10 mouse cellular contexts compared by ENCODE assay signal in the genomic region with DNA sequence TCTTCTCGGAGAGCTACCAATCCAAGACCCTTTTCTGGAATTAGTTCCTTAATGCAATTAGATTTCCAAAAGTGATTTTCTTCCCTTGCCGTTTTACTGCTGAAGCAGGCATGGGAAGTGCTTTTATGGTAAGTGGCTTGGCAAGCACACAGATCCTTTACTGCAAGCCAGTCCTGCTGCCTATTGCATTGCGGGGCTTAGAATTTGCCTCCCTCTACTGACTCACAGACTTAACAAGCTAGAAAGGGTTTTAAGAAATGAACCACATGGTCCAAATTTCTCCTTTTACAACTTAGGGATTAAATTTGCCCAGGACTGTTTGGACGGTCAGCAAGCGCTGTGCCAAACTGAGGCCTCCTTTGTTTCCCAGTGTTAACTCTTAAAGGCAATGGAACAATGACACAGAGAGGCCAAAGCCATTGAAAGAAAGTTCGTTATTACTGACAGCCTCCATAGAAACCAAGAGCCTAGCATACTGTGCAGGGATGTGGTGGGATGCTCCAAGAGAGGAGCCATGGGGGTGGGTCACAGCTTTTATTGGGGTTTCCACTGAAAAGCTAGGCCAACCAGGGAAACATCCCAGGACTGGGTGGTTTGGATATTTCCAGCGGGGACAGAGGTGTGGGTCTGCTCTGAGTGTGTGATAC.
DNase-seq lines count a peak whose midpoint lies in the region; ATAC-seq and TF ChIP-seq lines count a peak whose summit lies in the region.
"Had no signal": no experiment of that assay in that cellular context is flagged by ENCODE, and none has a peak within 500 bp of the region (broad histone marks: within the 10 kb centered on the region; RNA-seq: fewer than 3 reads in every experiment).

No protein-coding gene starts in this region.

- 0 out of 2 replicates have a peak, but pooled peaks have one; percentile 5 for TF ChIP-seq CTCF in intestine, postnatal 0 days (IDR thresholded peaks at IDR 0.05; ENCODE audit: low read depth)
- TF ChIP-seq CTCF in brain, embryonic 14.5 days (IDR thresholded peaks at IDR 0.05; ENCODE audit: borderline replicate concordance, extremely low read depth, insufficient read depth, insufficient read length), result no peak

- no peaks in the 10 kb centered on the region for H3K9me3 ChIP-seq in intestine, postnatal 0 days (ENCODE audit: control insufficient read depth)
- H3K9me3 ChIP-seq in intestine, embryonic 16.5 days (ENCODE audit: control insufficient read depth, low read length), result no peaks in the 10 kb centered on the region
- H3K9me3 ChIP-seq in hindbrain, embryonic 11.5 days (ENCODE audit: control insufficient read depth, low read length), result no peaks in the 10 kb centered on the region
- no peaks in the 10 kb centered on the region for H3K9me3 ChIP-seq in midbrain, embryonic 14.5 days (ENCODE audit: control insufficient read depth, low read length)
- H3K9me3 ChIP-seq: heart, embryonic 15.5 days had no signal

- peak; percentile 92 for DNase-seq in brain, embryonic 14.5 days (ENCODE audit: low read depth)
- no peak for DNase-seq in hindbrain, embryonic 11.5 days (ENCODE audit: low spot score)
- peak; percentile 68 for DNase-seq in midbrain, embryonic 14.5 days
- DNase-seq in gastrocnemius, postnatal 14 days, result no peak
- DNase-seq in natural killer cell, adult 2 months (ENCODE audit: low spot score in 2 of 2), result no peak
- DNase-seq: cerebellum, postnatal 36 days had no signal

- no peak overlapping the region for H3K9ac ChIP-seq in intestine, postnatal 0 days (ENCODE audit: low read depth, low read length)
- H3K9ac ChIP-seq in intestine, embryonic 16.5 days (ENCODE audit: low read depth, low read length), result no peak overlapping the region
- H3K9ac ChIP-seq in hindbrain, embryonic 11.5 days (ENCODE audit: low read depth, low read length), result no peak overlapping the region
- no peak overlapping the region for H3K9ac ChIP-seq in midbrain, embryonic 14.5 days (replicated peaks; ENCODE audit: low read length)
- H3K9ac ChIP-seq: heart, embryonic 15.5 days had no signal

- intact Hi-C loops in gastrocnemius, postnatal 14 days (cut with DNase I; ENCODE audit: low total_unique reads), result no loop called here

- no peak overlapping the region for H3K4me3 ChIP-seq in intestine, postnatal 0 days (ENCODE audit: low read depth, low read length)
- H3K4me3 ChIP-seq in intestine, embryonic 16.5 days (ENCODE audit: low read length), result no peak overlapping the region
- no peak overlapping the region for H3K4me3 ChIP-seq in hindbrain, embryonic 11.5 days (ENCODE audit: low read depth, low read length)
- no peak overlapping the region for H3K4me3 ChIP-seq in midbrain, embryonic 14.5 days (replicated peaks; ENCODE audit: low read depth, low read length)
- H3K4me3 ChIP-seq: heart, embryonic 15.5 days had no signal

- H3K27ac ChIP-seq in intestine, postnatal 0 days (ENCODE audit: low read depth, low read length), result no peak overlapping the region
- H3K27ac ChIP-seq in intestine, embryonic 16.5 days (ENCODE audit: low read length), result no peak overlapping the region
- peak overlapping the region; percentile 18 for H3K27ac ChIP-seq in hindbrain, embryonic 11.5 days (ENCODE audit: low read depth, low read length)
- H3K27ac ChIP-seq in midbrain, embryonic 14.5 days (replicated peaks; ENCODE audit: low read depth, low read length), result peak overlapping the region; percentile 52; the same call in 1 of the 2 replicates
- H3K27ac ChIP-seq: heart, embryonic 15.5 days had no signal

- no peaks in the 10 kb centered on the region for H3K27me3 ChIP-seq in intestine, postnatal 0 days (replicated peaks; ENCODE audit: control insufficient read depth, insufficient read depth, low read length)
- H3K27me3 ChIP-seq in intestine, embryonic 16.5 days (replicated peaks; ENCODE audit: control insufficient read depth, insufficient read depth, low read length), result no peaks in the 10 kb centered on the region
- no peaks in the 10 kb centered on the region for H3K27me3 ChIP-seq in hindbrain, embryonic 11.5 days (ENCODE audit: control insufficient read depth, insufficient read depth, low read length)
- no peaks in the 10 kb centered on the region; the same call in 1 of the 2 replicates for H3K27me3 ChIP-seq in midbrain, embryonic 14.5 days (ENCODE audit: control insufficient read depth, insufficient read depth, low read length)
- H3K27me3 ChIP-seq: heart, embryonic 15.5 days had no signal

- TF ChIP-seq POLR2A in brain, embryonic 14.5 days (IDR thresholded peaks at IDR 0.05; ENCODE audit: borderline replicate concordance, extremely low read depth, insufficient read depth, insufficient read length, poor library complexity, severe bottlenecking), result no peak

- H3K36me3 ChIP-seq in intestine, postnatal 0 days (ENCODE audit: control insufficient read depth, insufficient read depth), result no peaks in the 10 kb centered on the region
- H3K36me3 ChIP-seq in intestine, embryonic 16.5 days (ENCODE audit: control insufficient read depth, insufficient read depth, low read length), result no peaks in the 10 kb centered on the region
- no peaks in the 10 kb centered on the region for H3K36me3 ChIP-seq in hindbrain, embryonic 11.5 days (ENCODE audit: control insufficient read depth, insufficient read depth, low read length)
- H3K36me3 ChIP-seq in midbrain, embryonic 14.5 days (ENCODE audit: control insufficient read depth, insufficient read depth, low read length), result no peaks in the 10 kb centered on the region
- H3K36me3 ChIP-seq: heart, embryonic 15.5 days had no signal

- no peaks in the 10 kb centered on the region for H3K4me1 ChIP-seq in intestine, postnatal 0 days (replicated peaks; ENCODE audit: control insufficient read depth, insufficient read depth, low read length)
- H3K4me1 ChIP-seq in intestine, embryonic 16.5 days (ENCODE audit: control insufficient read depth, insufficient read depth, low read length), result no peaks in the 10 kb centered on the region; the same call in 1 of the 2 replicates
- peaks cover 9% of the 10 kb centered on the region for H3K4me1 ChIP-seq in hindbrain, embryonic 11.5 days (replicated peaks; ENCODE audit: control insufficient read depth, insufficient read depth, low read length)
- peaks cover 22% of the 10 kb centered on the region; the same call in 1 of the 2 replicates for H3K4me1 ChIP-seq in midbrain, embryonic 14.5 days (ENCODE audit: control insufficient read depth, insufficient read depth, low read length)

- H3K4me2 ChIP-seq in intestine, postnatal 0 days (replicated peaks; ENCODE audit: low read depth), result no peak overlapping the region
- H3K4me2 ChIP-seq in intestine, embryonic 16.5 days (ENCODE audit: low read depth, low read length), result no peak overlapping the region
- H3K4me2 ChIP-seq in hindbrain, embryonic 11.5 days (replicated peaks; ENCODE audit: low read depth, low read length), result no peak overlapping the region
- H3K4me2 ChIP-seq in midbrain, embryonic 14.5 days (ENCODE audit: low read length), result no peak overlapping the region
- H3K4me2 ChIP-seq: heart, embryonic 15.5 days had no signal

- ATAC-seq in intestine, postnatal 0 days, result no peak
- ATAC-seq in intestine, embryonic 16.5 days, result no peak
- ATAC-seq in hindbrain, embryonic 11.5 days (ENCODE audit: low FRiP score), result peak; percentile 50
- peak; percentile 54; the same call in 1 of the 2 replicates for ATAC-seq in midbrain, embryonic 14.5 days (ENCODE audit: low FRiP score, low TSS enrichment)
- no peak for ATAC-seq in granulocyte monocyte progenitor cell, adult 5-6 weeks (replicated peaks; ENCODE audit: poor library complexity, severe bottlenecking)

- 65% methylated on average over 7 of the region's 7 CpGs for WGBS in intestine, postnatal 0 days
- 57% methylated on average over 7 of the region's 7 CpGs for WGBS in intestine, embryonic 16.5 days
- WGBS in hindbrain, embryonic 11.5 days, result 45% methylated on average over 7 of the region's 7 CpGs
- 18% methylated on average over 7 of the region's 7 CpGs for WGBS in midbrain, embryonic 14.5 days

Comparison
In these comparisons a context has a peak if more than half of its experiments do, and no peak if none do; other contexts are left out.
1. ATAC-seq: peak in hindbrain, embryonic 11.5 days (single experiment) and midbrain, embryonic 14.5 days (single experiment); none in intestine, postnatal 0 days (single experiment), intestine, embryonic 16.5 days (single experiment) and granulocyte monocyte progenitor cell, adult 5-6 weeks (single experiment).
2. H3K27ac ChIP-seq: peak in hindbrain, embryonic 11.5 days (single experiment) and midbrain, embryonic 14.5 days (single experiment); none in intestine, postnatal 0 days (single experiment) and intestine, embryonic 16.5 days (single experiment).
3. DNase-seq: peak in brain, embryonic 14.5 days (single experiment) and midbrain, embryonic 14.5 days (single experiment); none in hindbrain, embryonic 11.5 days (single experiment), gastrocnemius, postnatal 14 days (single experiment) and natural killer cell, adult 2 months (0 of 2).